ENCODE assay signal across 13 mouse cellular contexts in genomic region chr10:121972249-121972892, GRCm38 (mm10).
DNase-seq lines count a peak whose midpoint lies in the region; ATAC-seq and TF ChIP-seq lines count a peak whose summit lies in the region.
"Had no signal": no experiment of that assay in that cellular context is flagged by ENCODE, and none has a peak within 500 bp of the region (broad histone marks: within the 10 kb centered on the region; RNA-seq: fewer than 3 reads in every experiment).

No protein-coding gene starts in this region.

- H3K9ac ChIP-seq in hindbrain, embryonic 12.5 days = no peak overlapping the region
- no peak overlapping the region for H3K9ac ChIP-seq in hindbrain, embryonic 14.5 days
- no peak overlapping the region for H3K9ac ChIP-seq in hindbrain, postnatal 0 days (replicated peaks; ENCODE audit: low read length)
- H3K9ac ChIP-seq: limb, embryonic 15.5 days; midbrain, embryonic 12.5 days had no signal

- H3K36me3 ChIP-seq in hindbrain, embryonic 12.5 days = no peaks in the 10 kb centered on the region
- no peaks in the 10 kb centered on the region for H3K36me3 ChIP-seq in hindbrain, embryonic 14.5 days (replicated peaks; ENCODE audit: control insufficient read depth, insufficient read depth)
- H3K36me3 ChIP-seq in hindbrain, postnatal 0 days (ENCODE audit: insufficient read depth, low read length) = no peaks in the 10 kb centered on the region
- H3K36me3 ChIP-seq: limb, embryonic 15.5 days; midbrain, embryonic 12.5 days had no signal

- H3K27ac ChIP-seq in hindbrain, embryonic 12.5 days = 0 out of 2 replicates have a peak overlapping the region, but pooled peaks have one; percentile 4
- no peak overlapping the region for H3K27ac ChIP-seq in hindbrain, embryonic 14.5 days
- H3K27ac ChIP-seq in hindbrain, postnatal 0 days = no peak overlapping the region
- H3K27ac ChIP-seq: limb, embryonic 15.5 days; midbrain, embryonic 12.5 days had no signal

- 82% methylated on average over 10 of the region's 10 CpGs for WGBS in hindbrain, embryonic 12.5 days
- 83% methylated on average over 10 of the region's 10 CpGs for WGBS in hindbrain, embryonic 14.5 days
- 87% methylated on average over 10 of the region's 10 CpGs for WGBS in hindbrain, postnatal 0 days

- TF ChIP-seq CTCF in hindbrain, postnatal 0 days (IDR thresholded peaks at IDR 0.05; ENCODE audit: low read depth) = no peak

- H3K4me3 ChIP-seq in hindbrain, embryonic 12.5 days = no peak overlapping the region
- no peak overlapping the region for H3K4me3 ChIP-seq in hindbrain, embryonic 14.5 days (replicated peaks; ENCODE audit: low read length)
- H3K4me3 ChIP-seq in hindbrain, postnatal 0 days (ENCODE audit: low read length) = no peak overlapping the region
- H3K4me3 ChIP-seq: limb, embryonic 15.5 days; midbrain, embryonic 12.5 days had no signal

- H3K4me2 ChIP-seq in hindbrain, embryonic 12.5 days (replicated peaks) = no peak overlapping the region
- H3K4me2 ChIP-seq in hindbrain, embryonic 14.5 days (replicated peaks) = no peak overlapping the region
- H3K4me2 ChIP-seq in hindbrain, postnatal 0 days (ENCODE audit: low read depth, low read length) = no peak overlapping the region
- H3K4me2 ChIP-seq: limb, embryonic 15.5 days; midbrain, embryonic 12.5 days had no signal

- H3K4me1 ChIP-seq in hindbrain, embryonic 12.5 days = peaks cover 56% of the 10 kb centered on the region
- peaks cover 45% of the 10 kb centered on the region for H3K4me1 ChIP-seq in hindbrain, embryonic 14.5 days (replicated peaks; ENCODE audit: control insufficient read depth, insufficient read depth, low read length)
- H3K4me1 ChIP-seq in hindbrain, postnatal 0 days (ENCODE audit: insufficient read depth, low read length) = peaks cover 12% of the 10 kb centered on the region; the same call in 1 of the 2 replicates

- no peak for ATAC-seq in hindbrain, embryonic 12.5 days (ENCODE audit: low FRiP score)
- ATAC-seq in hindbrain, embryonic 14.5 days (ENCODE audit: low FRiP score) = no peak
- ATAC-seq in hindbrain, postnatal 0 days = peak; percentile 27; the same call in 1 of the 2 replicates
- ATAC-seq: forebrain, embryonic 14.5 days had no signal

- no peak for DNase-seq in hindbrain, embryonic 14.5 days (ENCODE audit: low spot score)
- peak; percentile 53 for DNase-seq in ZHBTc4 (ENCODE audit: low read depth, low spot score)
- DNase-seq in hindbrain, postnatal 0 days (ENCODE audit: low spot score) = no peak
- peak; percentile 12 for DNase-seq in lung, postnatal 25 days (ENCODE audit: low spot score)
- DNase-seq in right cerebral cortex, postnatal 10 days (ENCODE audit: low spot score in 2 of 2) = no peak
- DNase-seq in spleen, postnatal 14 days (ENCODE audit: low spot score in 2 of 2) = no peak
- DNase-seq: adrenal gland, postnatal 25 days; thymus, postnatal 14 days had no signal

- no peaks in the 10 kb centered on the region for H3K9me3 ChIP-seq in hindbrain, embryonic 12.5 days (replicated peaks)
- no peaks in the 10 kb centered on the region for H3K9me3 ChIP-seq in hindbrain, embryonic 14.5 days (ENCODE audit: control insufficient read depth, low read length)
- H3K9me3 ChIP-seq in hindbrain, postnatal 0 days (ENCODE audit: low read length) = no peaks in the 10 kb centered on the region
- H3K9me3 ChIP-seq: limb, embryonic 15.5 days; midbrain, embryonic 12.5 days had no signal

- H3K27me3 ChIP-seq in hindbrain, embryonic 12.5 days = no peaks in the 10 kb centered on the region
- H3K27me3 ChIP-seq in hindbrain, embryonic 14.5 days (ENCODE audit: control insufficient read depth, insufficient read depth, low read length) = no peaks in the 10 kb centered on the region
- no peaks in the 10 kb centered on the region for H3K27me3 ChIP-seq in hindbrain, postnatal 0 days (ENCODE audit: insufficient read depth, low read length)
- H3K27me3 ChIP-seq: CH12.LX; limb, embryonic 15.5 days; midbrain, embryonic 12.5 days had no signal

Comparison
In these comparisons a context has a peak if more than half of its experiments do, and no peak if none do; other contexts are left out.
1. DNase-seq: peak in ZHBTc4 (single experiment) and lung, postnatal 25 days (single experiment); none in hindbrain, embryonic 14.5 days (single experiment), hindbrain, postnatal 0 days (single experiment), right cerebral cortex, postnatal 10 days (0 of 2) and spleen, postnatal 14 days (0 of 2).